Mouse (Mus musculus) ES-E14 (cell line): ENCODE measurements around the gene Psmd11. TPM values are rescaled to one million over a fixed set of nuclear protein-coding genes. Genes with fewer than 3 reads are reported as not detected.

Source experiments
- DNase-seq: peaks from one replicate; pipeline ENCODE4 v3.0.0-alpha.2; 2013; ENCODE audit warnings: low read depth, low spot score
- H3K27ac ChIP-seq: 2 replicates; pipeline ENCODE4 v1.5.1; 2012; ENCODE audit warnings: low read depth, mild to moderate bottlenecking, low read length, moderate library complexity, mixed read lengths; ENCODE audit not compliant: poor library complexity, insufficient read depth, severe bottlenecking
- H3K36me3 ChIP-seq: 2 replicates; pipeline ENCODE4 v1.6.1; 2012; ENCODE audit warnings: mild to moderate bottlenecking, low read length, moderate library complexity, mixed read lengths; ENCODE audit not compliant: control insufficient read depth, poor library complexity, insufficient read depth, severe bottlenecking
- H3K4me1 ChIP-seq, 2 experiments: fragments of 150-350 bp in 1 of 2; sonication (generic) in 1 of 2; 2 replicates each; pipeline ENCODE4 v1.6.1; 2012; ENCODE audit warnings: low read length in 2 of 2, mild to moderate bottlenecking in 1 of 2, mixed read lengths in 1 of 2; ENCODE audit not compliant: control insufficient read depth in 2 of 2, insufficient read depth in 2 of 2, poor library complexity in 1 of 2
- H3K4me3 ChIP-seq, 2 experiments: fragments of 150-350 bp in 1 of 2; sonication (generic) in 1 of 2; 2 replicates each; pipeline ENCODE4 v1.5.1; 2012; ENCODE audit warnings: low read length in 2 of 2, low read depth in 1 of 2, mild to moderate bottlenecking in 1 of 2, mixed read lengths in 1 of 2; ENCODE audit not compliant: insufficient read depth in 1 of 2, poor library complexity in 1 of 2, severe bottlenecking in 1 of 2
- H3K9ac ChIP-seq: 2 replicates; pipeline ENCODE4 v1.6.1; 2012; ENCODE audit warnings: low read depth, mild to moderate bottlenecking, low read length, mixed read lengths; ENCODE audit not compliant: poor library complexity, insufficient read depth, severe bottlenecking
- H3K9me3 ChIP-seq: fragments of 150-350 bp; sonication (generic); 2 replicates; pipeline ENCODE4 v1.6.1; 2012; ENCODE audit warnings: low read depth, mild to moderate bottlenecking, low read length; ENCODE audit not compliant: control insufficient read depth, insufficient read depth
- CHD2 ChIP-seq: IDR thresholded peaks from 2 replicates; pipeline ENCODE4 v1.6.1; 2014; ENCODE audit warnings: mild to moderate bottlenecking, low read depth, low read length, inconsistent platforms
- HCFC1 ChIP-seq: IDR thresholded peaks from 2 replicates; pipeline ENCODE4 v1.6.1; 2012; ENCODE audit warnings: low read length, inconsistent platforms, borderline replicate concordance; ENCODE audit not compliant: insufficient read depth
- MAFK ChIP-seq: IDR thresholded peaks from 2 replicates; pipeline ENCODE4 v1.6.1; 2014; ENCODE audit warnings: mild to moderate bottlenecking, low read depth, low read length, inconsistent platforms; ENCODE audit not compliant: insufficient read depth
- ZC3H11A ChIP-seq: IDR thresholded peaks from 2 replicates; pipeline ENCODE4 v1.6.1; 2012; ENCODE audit warnings: low read depth, mild to moderate bottlenecking, inconsistent platforms, low read length, borderline replicate concordance
- ZNF384 ChIP-seq: IDR thresholded peaks from 2 replicates; pipeline ENCODE4 v1.6.1; 2012; ENCODE audit warnings: low read depth, low read length, inconsistent platforms
- in situ Hi-C, 2 experiments: fragments of 600-800 bp; cut with MboI; formaldehyde crosslinking; loops; one replicate each; pipeline ENCODE4 v1.15.1; 2025; ENCODE audit warnings: low sequenced_read_pairs in 2 of 2, inconsistent platforms in 1 of 2; ENCODE audit not compliant: unreplicated experiment in 2 of 2
- total RNA-seq: library from RNA; depleted of rRNA; stranded (reverse); fragments of 300-350 nt; gene quantifications from 2 replicates; pipeline ENCODE4 v1.2.3, GENCODE M21; 2012; rRNA removed

The Psmd11 gene
- total RNA-seq, 1 experiment, result 106 TPM

DNA sequence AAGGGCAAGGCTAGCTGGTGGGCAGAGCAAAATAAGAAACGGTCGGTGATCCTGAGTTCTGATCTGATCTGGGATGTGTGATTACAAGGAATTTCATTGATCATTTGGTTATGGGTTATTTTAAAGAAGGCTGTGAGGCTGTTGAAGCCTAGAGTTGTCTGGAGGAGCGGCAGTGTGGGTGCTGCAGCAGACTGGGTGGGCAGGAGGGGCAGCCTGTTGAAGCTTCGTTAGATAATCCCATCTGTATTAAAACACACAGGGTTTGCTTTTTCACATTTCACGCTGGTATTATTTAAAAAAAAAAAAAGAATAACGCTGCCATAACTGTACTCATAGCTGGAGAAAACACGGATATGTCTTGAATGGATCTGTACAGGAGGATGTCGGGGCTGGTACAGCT lies 87.5 kb downstream of the Psmd11 start:
- Histone ChIP-seq H3K9me3 (no peaks in the 10 kb centered on the region), H3K27ac (no peak overlapping the region), H3K9ac (no peak overlapping the region), H3K4me1 (peaks cover 0 to 12% of the 10 kb centered on the region in 2 experiments; a peak in 2 of 4 replicates), H3K36me3 (no peaks in the 10 kb centered on the region), H3K4me3 (no peak overlapping the region)
- no peak for TF ChIP-seq CHD2
- no peak for TF ChIP-seq ZC3H11A
- no peak for TF ChIP-seq MAFK
- TF ChIP-seq HCFC1, result no peak
- DNase-seq, result no peak
- in situ Hi-C loops, result no loop called here

DNA sequence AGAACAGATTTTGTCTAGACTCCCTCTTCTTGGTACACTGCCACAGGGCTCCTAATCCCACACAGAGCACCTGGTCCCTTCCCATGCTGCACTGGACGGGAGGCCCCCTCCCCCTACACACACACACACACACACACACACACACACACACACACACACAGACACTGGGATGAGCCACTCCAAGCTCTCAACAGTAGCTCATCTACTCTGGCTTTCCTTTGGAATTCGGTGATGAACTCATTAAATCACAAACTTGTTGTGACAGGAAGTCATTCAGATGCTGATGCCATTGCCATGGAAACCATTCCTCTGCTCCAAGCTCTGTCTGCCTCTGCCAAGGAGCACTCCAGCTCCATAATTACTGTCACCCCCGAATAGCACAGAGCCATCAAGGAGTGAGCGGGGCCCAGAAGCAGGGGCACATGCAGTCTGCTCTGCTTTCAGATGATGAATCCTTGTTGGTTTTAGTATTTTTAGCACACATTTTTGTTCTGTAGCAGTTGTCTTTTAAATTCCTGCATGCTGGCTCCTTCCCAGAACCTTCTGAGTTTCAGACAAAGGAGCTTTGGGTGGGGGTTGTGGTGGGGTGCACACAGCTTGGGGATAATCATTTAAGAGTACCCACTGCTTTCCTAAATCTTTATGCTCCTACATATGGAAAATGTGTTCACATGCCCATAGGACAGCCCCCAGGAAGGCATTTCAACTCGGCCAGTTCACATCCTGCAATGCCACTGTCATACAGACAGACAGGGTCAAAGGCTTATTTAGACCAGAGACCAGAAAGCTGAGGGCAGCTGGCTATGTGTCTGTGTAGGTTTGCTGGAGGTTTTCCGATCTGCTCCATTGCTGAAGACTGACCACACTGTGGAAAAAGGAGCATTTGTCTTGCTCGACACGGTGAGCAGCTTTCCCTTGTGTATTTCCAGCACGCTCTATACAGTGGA lies 90.3 kb downstream of the Psmd11 start:
- Histone ChIP-seq H3K9me3 (no peaks in the 10 kb centered on the region), H3K36me3 (no peaks in the 10 kb centered on the region), H3K4me1 (peaks cover 0 to 12% of the 10 kb centered on the region in 2 experiments; a peak in 2 of 4 replicates), H3K9ac (no peak overlapping the region), H3K27ac (no peak overlapping the region), H3K4me3 (no peak overlapping the region)
- in situ Hi-C loops, result no loop called here
- TF ChIP-seq CHD2, result no peak
- no peak for TF ChIP-seq ZNF384
- no peak for TF ChIP-seq ZC3H11A
- TF ChIP-seq HCFC1, result no peak
- DNase-seq, result peak; percentile 59

DNA sequence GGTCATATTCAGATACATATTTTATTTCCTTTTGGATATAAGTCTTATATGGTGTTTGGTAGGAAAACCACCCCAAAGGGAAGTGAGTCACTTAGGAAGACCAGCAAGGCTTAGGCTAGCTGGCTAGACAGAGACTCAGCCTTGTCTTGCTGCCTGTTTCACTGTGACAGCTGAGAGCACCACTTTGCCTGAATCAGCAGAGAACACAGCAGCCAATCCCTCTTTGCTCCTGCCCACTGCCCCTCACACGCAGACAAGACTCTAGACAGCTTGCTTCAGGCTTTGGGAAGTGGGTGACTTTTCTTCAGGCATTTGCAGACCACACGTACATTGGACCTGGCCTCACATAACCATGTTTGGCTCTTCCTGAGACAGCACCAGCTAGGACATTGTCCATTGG lies 92.7 kb downstream of the Psmd11 start:
- H3K9me3 ChIP-seq, result no peaks in the 10 kb centered on the region
- in situ Hi-C loops, result no loop called here
- DNase-seq, result no peak

More for the DNA sequence above, 92.7 kb downstream of the Psmd11 start:
- H3K27ac ChIP-seq, result no peak overlapping the region; the same call in 1 of the 2 replicates
- H3K9ac ChIP-seq, result no peak overlapping the region
- no peaks in the 10 kb centered on the region for H3K36me3 ChIP-seq
- no peak for TF ChIP-seq CHD2
- TF ChIP-seq MAFK, result no peak
- no peak for TF ChIP-seq ZC3H11A
- TF ChIP-seq ZNF384, result no peak
- TF ChIP-seq HCFC1, result no peak
- peaks cover 0 to 10% of the 10 kb centered on the region in 2 experiments; a peak in 2 of 4 replicates for H3K4me1 ChIP-seq
- no peak overlapping the region for H3K4me3 ChIP-seq

Other genes starting within 250 kb of the Psmd11 start
- 3.4 and 5.2 TPM in 2 replicates for gene Rnf135, start 244.8 kb upstream of the Psmd11 start, total RNA-seq
- 29.1 and 38.8 TPM in 2 replicates for gene Rhot1, start 219.6 kb upstream of the Psmd11 start, total RNA-seq
- 1.3 and 2.0 TPM in 2 replicates for gene Rhbdl3, start 127.7 kb upstream of the Psmd11 start, total RNA-seq
- 11.5 and 15.1 TPM in 2 replicates for gene 5730455P16Rik, start 50.6 kb upstream of the Psmd11 start, total RNA-seq
- gene Zfp207, start 45.3 kb upstream of the Psmd11 start, total RNA-seq, result 177 and 201 TPM in 2 replicates
- 1.6 and 1.8 TPM in 2 replicates for gene Cdk5r1, start 48.4 kb downstream of the Psmd11 start, total RNA-seq